Mouse (Mus musculus) splenic B cell, adult 2 months (primary cell): ENCODE data around the gene Rab7.
"Not testable (repeated sequence)": the region's sequence is repeated elsewhere in the genome, so short reads cannot be mapped to it uniquely, and the experiment has no call there.

Experiments used
- DNase-seq: peaks from one replicate; pipeline ENCODE4 v3.0.0-alpha.2; 2011; ENCODE audit warnings: low read depth, low spot score
- H3K27me3 ChIP-seq: 2 replicates; pipeline ENCODE4 v1.6.1; 2012; ENCODE audit warnings: mild to moderate bottlenecking, low read length, moderate library complexity, mixed read lengths; ENCODE audit not compliant: control insufficient read depth, poor library complexity, insufficient read depth, severe bottlenecking
- H3K36me3 ChIP-seq: 2 replicates; pipeline ENCODE4 v1.6.1; 2012; ENCODE audit warnings: mild to moderate bottlenecking, low read length, moderate library complexity, mixed read lengths; ENCODE audit not compliant: control insufficient read depth, poor library complexity, insufficient read depth, severe bottlenecking

Gene Rab7

GRCm38 (mm10) chr6:88039426-88039825, 5.6 kb downstream of the Rab7 start:
- Histone ChIP-seq H3K27me3 (no peaks in the 10 kb centered on the region), H3K36me3 (peaks cover 5% of the 10 kb centered on the region; the same call in 1 of the 2 replicates)
- DNase-seq, result no peak

- Histone ChIP-seq H3K36me3 (peaks cover 3% of the 10 kb centered on the region; the same call in 1 of the 2 replicates), H3K27me3 (no peaks in the 10 kb centered on the region)
- DNase-seq, result no peak
These were observed 7.5 kb downstream of the Rab7 start for GRCm38 (mm10) chr6:88037471-88038045.

GRCm38 (mm10) chr6:88033504-88033903, 11.6 kb downstream of the Rab7 start:
- no peaks in the 10 kb centered on the region for H3K27me3 ChIP-seq
- peaks cover 4% of the 10 kb centered on the region for H3K36me3 ChIP-seq
- peak; percentile 63 for DNase-seq

- peak; percentile 35 for DNase-seq
- Histone ChIP-seq H3K27me3 (no peaks in the 10 kb centered on the region), H3K36me3 (peaks cover 3% of the 10 kb centered on the region; the same call in 1 of the 2 replicates)
These were observed 14.6 kb downstream of the Rab7 start for GRCm38 (mm10) chr6:88030432-88030831.

- peaks cover 3% of the 10 kb centered on the region; the same call in 1 of the 2 replicates for H3K36me3 ChIP-seq
- no peaks in the 10 kb centered on the region for H3K27me3 ChIP-seq
- no peak for DNase-seq
These were observed 17.7 kb downstream of the Rab7 start for GRCm38 (mm10) chr6:88027390-88027789.

- DNase-seq, result no peak
- H3K27me3 ChIP-seq, result no peaks in the 10 kb centered on the region
- no peaks in the 10 kb centered on the region for H3K36me3 ChIP-seq
These were observed 21.7 kb downstream of the Rab7 start for GRCm38 (mm10) chr6:88023316-88023890.

GRCm38 (mm10) chr6:88019154-88019553, 25.9 kb downstream of the Rab7 start:
- no peak for DNase-seq
- no peaks in the 10 kb centered on the region; the same call in 1 of the 2 replicates for H3K36me3 ChIP-seq
- no peaks in the 10 kb centered on the region for H3K27me3 ChIP-seq

GRCm38 (mm10) chr6:88017821-88018220, 27.2 kb downstream of the Rab7 start:
- DNase-seq, result no peak
- Histone ChIP-seq H3K36me3 (peaks cover 3% of the 10 kb centered on the region), H3K27me3 (no peaks in the 10 kb centered on the region)

- no peak for DNase-seq
- Histone ChIP-seq H3K36me3 (peaks cover 4% of the 10 kb centered on the region), H3K27me3 (no peaks in the 10 kb centered on the region)
These were observed 29.3 kb downstream of the Rab7 start for GRCm38 (mm10) chr6:88015797-88016196.

- Histone ChIP-seq H3K36me3 (peaks cover 7% of the 10 kb centered on the region), H3K27me3 (no peaks in the 10 kb centered on the region)
- DNase-seq, result no peak
These were observed 31.6 kb downstream of the Rab7 start for GRCm38 (mm10) chr6:88013456-88013855.

- peaks cover 9% of the 10 kb centered on the region for H3K36me3 ChIP-seq
- H3K27me3 ChIP-seq, result no peaks in the 10 kb centered on the region
These were observed 32.5 kb downstream of the Rab7 start for GRCm38 (mm10) chr6:88012601-88013000.

GRCm38 (mm10) chr6:88011106-88011505, 34.0 kb downstream of the Rab7 start:
- DNase-seq, result peak; percentile 58
- H3K27me3 ChIP-seq, result not testable (repeated sequence)
- peaks cover 13% of the 10 kb centered on the region for H3K36me3 ChIP-seq

More at GRCm38 (mm10) chr6:88012601-88013000, 32.5 kb downstream of the Rab7 start:
- DNase-seq, result no peak

- no peaks in the 10 kb centered on the region for H3K27me3 ChIP-seq
- no peak for DNase-seq
- peaks cover 17% of the 10 kb centered on the region for H3K36me3 ChIP-seq
These were observed 35.9 kb downstream of the Rab7 start for GRCm38 (mm10) chr6:88009209-88009608.

GRCm38 (mm10) chr6:88004773-88005172, 40.3 kb downstream of the Rab7 start:
- not testable (repeated sequence) for DNase-seq

GRCm38 (mm10) chr6:88003439-88003838, 41.6 kb downstream of the Rab7 start:
- Histone ChIP-seq H3K36me3 (peaks cover 28% of the 10 kb centered on the region), H3K27me3 (no peaks in the 10 kb centered on the region)
- DNase-seq, result no peak

More at GRCm38 (mm10) chr6:88004773-88005172, 40.3 kb downstream of the Rab7 start:
- not testable (repeated sequence) for H3K27me3 ChIP-seq
- H3K36me3 ChIP-seq, result peaks cover 28% of the 10 kb centered on the region
